Mouse (Mus musculus) heart, embryonic 12.5 days (tissue): Measurements from ENCODE around the gene Wipf1. TPM values are rescaled to one million over a fixed set of nuclear protein-coding genes. Genes with fewer than 3 reads are reported as not detected.

Experiments used
- ATAC-seq: fragments of 200-750 bp; cut with Nextera tagmentation; 2 replicates; pipeline ENCODE4 v1.8.0; 2017; ENCODE audit warnings: moderate TSS enrichment, moderate library complexity; ENCODE audit not compliant: insufficient number of reproducible peaks, low FRiP score
- H3K27ac ChIP-seq: fragments of 300-500 bp; sonication (generic); 2 replicates; pipeline ENCODE4 v1.5.1; 2016; ENCODE audit warnings: mild to moderate bottlenecking, moderate library complexity; ENCODE audit not compliant: poor library complexity, severe bottlenecking
- H3K27me3 ChIP-seq: fragments of 300-500 bp; sonication (generic); replicated peaks from 2 replicates; pipeline ENCODE4 v1.6.1; 2016; ENCODE audit warnings: mild to moderate bottlenecking, moderate library complexity
- H3K36me3 ChIP-seq: fragments of 300-500 bp; sonication (generic); 2 replicates; pipeline ENCODE4 v1.6.1; 2016; ENCODE audit warnings: mild to moderate bottlenecking, moderate library complexity
- H3K4me1 ChIP-seq: fragments of 300-500 bp; sonication (generic); replicated peaks from 2 replicates; pipeline ENCODE4 v1.6.1; 2016; ENCODE audit warnings: mild to moderate bottlenecking
- H3K4me2 ChIP-seq: fragments of 300-500 bp; sonication (generic); 2 replicates; pipeline ENCODE4 v1.6.1; 2016; ENCODE audit warnings: mild to moderate bottlenecking, moderate library complexity
- H3K4me3 ChIP-seq: fragments of 300-500 bp; sonication (generic); 2 replicates; pipeline ENCODE4 v1.5.1; 2016; ENCODE audit warnings: mild to moderate bottlenecking
- H3K9ac ChIP-seq: fragments of 300-500 bp; sonication (generic); 2 replicates; pipeline ENCODE4 v1.6.1; 2016; ENCODE audit warnings: mild to moderate bottlenecking, moderate library complexity
- H3K9me3 ChIP-seq: fragments of 300-500 bp; sonication (generic); replicated peaks from 2 replicates; pipeline ENCODE4 v1.6.1; 2016; ENCODE audit warnings: mild to moderate bottlenecking, moderate library complexity
- WGBS: fragments of 180-500 bp; shearing (Covaris S2); methylation state at CpG from one replicate; pipeline ENCODE4 v1.1.7; 2016; 5-methylcytosine and 5-hydroxymethylcytosine counted together
- polyA plus RNA-seq: library from polyadenylated mRNA; unstranded; fragments of >200 nt; fragmentation: Nextera tagmentation; extraction: Ambion mirVana; gene quantifications from 2 replicates; pipeline ENCODE4 v1.2.1, GENCODE M21; 2016

Wipf1 gene
- polyA plus RNA-seq, 1 experiment from 2014 or later = 7.3 TPM

DNA sequence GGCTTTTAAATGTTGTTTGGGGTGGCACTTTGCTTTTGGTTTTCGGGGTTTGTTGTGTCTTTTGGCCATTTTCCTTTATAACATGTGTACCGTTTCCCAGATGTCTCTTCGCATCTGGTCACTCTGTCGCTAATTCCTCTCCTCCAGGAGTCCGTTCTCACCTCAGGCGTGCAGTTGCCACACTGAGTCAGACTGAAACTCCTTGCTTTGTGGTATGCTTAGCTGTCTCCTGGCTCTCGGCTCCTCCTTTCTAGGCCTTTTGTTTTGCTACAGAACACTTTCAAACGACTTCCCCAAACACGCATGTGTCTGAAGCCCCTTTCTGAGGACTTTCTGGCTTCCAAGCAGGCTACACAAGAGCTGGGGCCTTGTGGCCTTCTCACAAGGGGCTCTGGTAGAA, 125.1 kb downstream of the Wipf1 start:
- Histone ChIP-seq H3K4me3 (no peak overlapping the region), H3K36me3 (no peaks in the 10 kb centered on the region), H3K9me3 (0 out of 2 replicates have a peak, but pooled peaks cover 5% of the 10 kb centered on the region), H3K27me3 (no peaks in the 10 kb centered on the region), H3K4me1 (no peaks in the 10 kb centered on the region), H3K4me2 (no peak overlapping the region), H3K9ac (no peak overlapping the region), H3K27ac (no peak overlapping the region)
- 79% methylated on average over 9 of the region's 9 CpGs for WGBS
- no peak for ATAC-seq

DNA sequence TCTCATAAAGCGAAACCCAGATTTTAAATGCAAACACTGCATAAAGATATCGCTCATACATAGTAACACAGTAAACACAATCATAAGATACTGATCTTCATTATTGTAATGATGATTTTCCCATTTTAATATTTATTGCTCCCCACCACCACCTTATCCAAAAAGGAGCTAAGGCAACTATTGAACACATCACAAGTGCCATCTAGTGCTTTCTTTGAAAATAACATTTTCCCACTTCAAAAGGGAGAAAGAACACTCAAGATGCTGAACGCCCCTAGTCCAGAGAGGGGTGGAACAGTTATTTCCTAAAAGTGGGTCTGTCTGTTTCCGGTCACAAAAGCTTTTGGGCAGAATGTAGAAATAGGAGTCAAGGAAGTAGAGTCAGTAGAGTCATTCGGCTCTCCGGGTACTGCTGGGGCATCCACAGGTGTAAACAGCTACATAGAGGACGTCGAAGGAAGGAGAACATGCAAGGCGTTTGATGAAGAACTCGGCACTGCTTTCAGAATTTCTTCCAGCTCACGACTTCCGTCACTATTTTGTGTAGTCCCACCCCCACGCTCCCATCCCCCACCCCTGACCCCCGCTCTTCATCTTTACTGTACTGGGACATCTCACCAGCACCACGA, 126.0 kb downstream of the Wipf1 start:
- no peaks in the 10 kb centered on the region for H3K27me3 ChIP-seq
- H3K4me3 ChIP-seq = no peak overlapping the region
- no peaks in the 10 kb centered on the region for H3K4me1 ChIP-seq
- 70% methylated on average over 15 of the region's 15 CpGs for WGBS
- no peak overlapping the region for H3K4me2 ChIP-seq
- H3K36me3 ChIP-seq = no peaks in the 10 kb centered on the region
- H3K9me3 ChIP-seq = 0 out of 2 replicates have a peak, but pooled peaks cover 5% of the 10 kb centered on the region
- H3K27ac ChIP-seq = no peak overlapping the region
- no peak for ATAC-seq
- H3K9ac ChIP-seq = no peak overlapping the region

DNA sequence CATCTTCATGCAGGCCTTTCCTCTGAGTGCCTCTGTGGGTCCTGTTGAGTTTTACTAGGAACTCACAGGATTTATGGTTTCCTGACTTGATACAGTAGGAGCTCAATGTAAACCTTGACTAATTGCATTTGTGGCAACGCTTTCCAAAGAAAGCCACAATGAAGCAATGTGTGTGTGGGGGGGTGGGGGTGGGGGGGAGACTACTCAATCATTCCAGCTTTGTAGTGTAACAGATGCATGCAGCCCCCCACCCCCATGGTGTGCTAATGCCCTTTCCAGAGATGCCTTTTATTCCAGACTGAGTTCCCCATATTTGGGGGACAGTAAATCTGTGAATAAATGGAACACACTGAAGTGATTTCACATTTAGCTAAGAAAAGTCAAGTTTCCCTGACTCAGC, 127.8 kb downstream of the Wipf1 start:
- Histone ChIP-seq H3K9me3 (0 out of 2 replicates have a peak, but pooled peaks cover 5% of the 10 kb centered on the region), H3K9ac (no peak overlapping the region), H3K36me3 (no peaks in the 10 kb centered on the region), H3K4me2 (no peak overlapping the region), H3K4me1 (no peaks in the 10 kb centered on the region), H3K27me3 (no peaks in the 10 kb centered on the region), H3K4me3 (no peak overlapping the region), H3K27ac (no peak overlapping the region)
- WGBS = 74% methylated on average over 1 of the region's 1 CpGs
- no peak for ATAC-seq

DNA sequence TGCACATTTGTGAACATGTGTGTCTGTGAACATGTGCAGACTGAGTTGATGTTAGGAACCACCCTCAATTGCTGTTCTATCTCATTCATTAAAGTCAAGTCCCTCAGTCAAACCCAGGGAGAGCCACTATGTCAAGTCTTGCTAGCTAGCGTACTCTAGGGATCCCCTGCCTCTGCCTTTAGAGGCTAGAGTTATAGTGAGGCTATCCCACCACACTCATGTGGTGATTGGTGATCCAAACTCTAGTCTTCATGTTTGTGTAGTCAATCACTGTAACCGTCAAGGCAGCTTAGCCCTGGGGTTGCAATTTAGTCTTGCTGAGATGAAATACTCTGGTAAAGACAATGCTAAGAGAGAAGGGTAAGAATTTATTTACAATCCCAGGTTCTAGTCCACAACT, 132.1 kb downstream of the Wipf1 start:
- 85% methylated on average over 2 of the region's 2 CpGs for WGBS
- Histone ChIP-seq H3K4me2 (no peak overlapping the region), H3K27ac (no peak overlapping the region), H3K9ac (no peak overlapping the region), H3K4me3 (no peak overlapping the region), H3K36me3 (no peaks in the 10 kb centered on the region), H3K9me3 (no peaks in the 10 kb centered on the region), H3K27me3 (no peaks in the 10 kb centered on the region; the same call in 1 of the 2 replicates), H3K4me1 (no peaks in the 10 kb centered on the region)
- ATAC-seq = no peak

DNA sequence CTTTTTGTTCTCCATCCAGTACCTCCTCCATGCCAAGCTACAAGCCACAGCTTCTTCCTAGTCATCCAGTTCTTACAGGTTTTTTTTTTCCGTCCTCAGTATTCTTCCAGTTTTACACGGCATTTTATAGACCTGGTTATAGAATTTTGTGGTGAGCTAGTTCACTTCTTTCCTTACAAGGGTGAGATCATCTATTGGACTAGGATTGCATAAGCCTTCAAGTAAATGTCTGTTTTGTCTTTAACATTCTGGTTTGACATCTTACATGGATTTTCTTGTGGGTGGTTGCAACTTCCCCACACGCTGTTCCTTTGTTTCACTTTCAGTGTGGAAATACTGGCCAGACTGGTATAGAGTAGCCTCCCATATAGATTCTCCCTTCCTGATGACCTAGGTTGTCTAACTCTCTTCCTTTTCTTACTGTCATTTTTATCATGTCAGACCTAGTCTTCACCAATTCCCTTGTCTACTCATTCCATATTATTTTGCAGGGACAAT, 132.7 kb downstream of the Wipf1 start:
- no peak for ATAC-seq
- H3K4me2 ChIP-seq = no peak overlapping the region
- H3K27me3 ChIP-seq = no peaks in the 10 kb centered on the region; the same call in 1 of the 2 replicates
- no peaks in the 10 kb centered on the region for H3K9me3 ChIP-seq
- no peaks in the 10 kb centered on the region for H3K36me3 ChIP-seq
- H3K4me1 ChIP-seq = no peaks in the 10 kb centered on the region
- H3K27ac ChIP-seq = no peak overlapping the region
- H3K9ac ChIP-seq = no peak overlapping the region
- no peak overlapping the region for H3K4me3 ChIP-seq
- 81% methylated on average over 3 of the region's 3 CpGs for WGBS

DNA sequence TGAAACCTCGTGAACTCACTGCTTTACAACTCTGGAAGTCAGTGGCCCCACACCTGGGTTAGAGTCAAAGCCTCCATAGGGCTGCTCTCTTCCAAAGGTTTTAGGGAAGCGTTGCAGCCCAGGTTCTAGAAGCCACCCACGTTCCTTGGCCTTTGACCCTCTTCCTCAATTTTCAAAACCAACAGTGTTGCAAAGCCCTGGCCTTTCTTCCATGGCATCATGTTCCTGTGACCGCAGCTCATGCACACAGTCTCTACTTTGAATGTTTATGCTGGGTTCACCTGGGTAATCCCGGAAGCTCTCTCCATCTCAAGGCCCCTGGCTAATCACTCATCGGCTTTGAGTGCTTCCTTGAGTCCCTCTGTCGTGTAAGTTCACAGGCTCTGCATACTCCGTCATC, 134.0 kb downstream of the Wipf1 start:
- Histone ChIP-seq H3K9me3 (no peaks in the 10 kb centered on the region), H3K4me1 (no peaks in the 10 kb centered on the region), H3K36me3 (no peaks in the 10 kb centered on the region), H3K9ac (no peak overlapping the region), H3K27ac (no peak overlapping the region), H3K4me2 (no peak overlapping the region), H3K4me3 (no peak overlapping the region), H3K27me3 (no peaks in the 10 kb centered on the region; the same call in 1 of the 2 replicates)
- 73% methylated on average over 8 of the region's 8 CpGs for WGBS
- ATAC-seq = no peak

DNA sequence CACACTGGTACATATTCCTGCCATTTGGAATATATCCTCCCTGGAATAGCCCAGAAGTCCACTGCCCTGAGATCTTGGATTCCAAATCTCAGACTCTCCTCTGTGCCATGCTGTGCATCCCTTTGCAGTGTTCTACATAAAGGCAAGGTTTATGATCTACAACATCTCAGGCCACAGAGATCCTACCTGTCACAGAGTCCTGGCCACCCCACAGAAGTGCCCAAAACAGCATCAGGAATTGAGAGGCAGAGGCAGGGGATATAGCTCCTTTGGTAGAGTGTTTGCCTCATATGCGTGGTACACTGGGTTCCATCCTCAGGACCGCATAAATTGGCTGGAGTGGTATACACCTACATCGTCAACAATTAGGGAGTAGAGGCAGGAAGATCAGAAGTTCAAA, 135.1 kb downstream of the Wipf1 start:
- Histone ChIP-seq H3K27me3 (no peaks in the 10 kb centered on the region; the same call in 1 of the 2 replicates), H3K4me1 (no peaks in the 10 kb centered on the region), H3K9me3 (no peaks in the 10 kb centered on the region), H3K4me2 (no peak overlapping the region), H3K27ac (no peak overlapping the region), H3K4me3 (no peak overlapping the region), H3K36me3 (no peaks in the 10 kb centered on the region), H3K9ac (no peak overlapping the region)
- 83% methylated on average over 3 of the region's 3 CpGs for WGBS
- no peak for ATAC-seq

DNA sequence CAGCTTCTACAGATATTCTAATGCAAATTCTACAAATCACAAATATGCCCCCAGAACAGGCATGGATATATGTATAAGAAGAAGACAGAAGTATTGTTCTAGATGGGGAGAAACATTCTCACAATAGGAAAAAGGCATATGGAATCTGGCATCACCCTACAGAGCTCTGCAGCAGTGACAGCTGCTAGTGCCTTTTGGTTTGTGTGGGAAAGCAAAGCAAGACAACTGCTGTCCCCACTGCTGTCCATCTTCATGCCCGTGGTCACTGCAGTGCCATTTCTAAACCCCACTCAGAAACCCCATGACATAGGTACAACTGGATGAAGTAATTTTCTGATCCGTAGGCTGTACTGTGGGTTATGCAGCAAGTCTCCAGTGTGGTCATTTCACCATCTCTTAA, 136.8 kb downstream of the Wipf1 start:
- no peaks in the 10 kb centered on the region for H3K36me3 ChIP-seq
- no peaks in the 10 kb centered on the region for H3K9me3 ChIP-seq
- no peaks in the 10 kb centered on the region; the same call in 1 of the 2 replicates for H3K27me3 ChIP-seq
- no peaks in the 10 kb centered on the region for H3K4me1 ChIP-seq
- no peak overlapping the region for H3K4me3 ChIP-seq
- H3K27ac ChIP-seq = no peak overlapping the region
- H3K9ac ChIP-seq = no peak overlapping the region
- WGBS = 78% methylated on average over 2 of the region's 2 CpGs
- no peak overlapping the region for H3K4me2 ChIP-seq
- ATAC-seq = no peak

DNA sequence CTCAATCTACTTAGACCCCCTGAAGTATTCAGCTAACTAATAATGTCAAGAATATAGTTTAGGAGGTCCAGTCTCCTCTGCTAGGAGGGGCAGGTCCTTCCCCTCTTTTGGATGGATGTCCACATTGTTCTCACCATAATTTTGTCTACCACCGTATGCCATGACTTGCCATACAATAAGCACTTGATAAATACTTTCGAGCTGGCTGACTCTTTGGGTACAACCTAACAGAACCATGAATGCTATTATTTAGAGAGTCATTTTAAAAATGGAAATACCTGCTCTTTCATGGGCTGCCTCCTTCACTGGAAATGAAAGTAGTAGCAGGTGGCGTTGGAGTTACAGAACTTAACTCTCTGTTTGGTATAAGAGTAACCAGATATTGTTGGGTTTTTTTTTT, 139.6 kb downstream of the Wipf1 start:
- no peaks in the 10 kb centered on the region for H3K36me3 ChIP-seq

DNA sequence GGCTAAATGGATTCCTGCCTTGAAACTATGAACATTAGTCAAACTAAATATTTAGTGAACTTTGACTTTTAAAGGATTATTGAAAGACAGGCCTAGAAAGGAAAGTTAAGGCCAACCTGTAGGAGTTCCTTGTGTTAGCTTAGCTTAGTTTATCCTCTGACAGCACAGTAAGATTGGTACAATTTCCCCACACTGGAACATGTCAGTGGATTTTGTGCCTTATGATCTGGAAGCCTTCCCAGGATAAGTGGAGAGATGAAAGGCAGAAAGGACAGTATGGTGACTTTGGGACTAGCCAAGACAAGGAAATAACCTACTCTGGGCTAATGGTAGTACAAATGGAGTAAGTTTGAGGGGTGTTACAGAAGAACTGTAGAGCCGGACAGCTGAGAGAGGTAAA, 141.7 kb downstream of the Wipf1 start:
- Histone ChIP-seq H3K9me3 (no peaks in the 10 kb centered on the region), H3K27me3 (no peaks in the 10 kb centered on the region), H3K4me3 (no peak overlapping the region), H3K27ac (no peak overlapping the region), H3K36me3 (no peaks in the 10 kb centered on the region), H3K9ac (no peak overlapping the region), H3K4me2 (no peak overlapping the region), H3K4me1 (peaks cover 6% of the 10 kb centered on the region; the same call in 1 of the 2 replicates)
- 90% methylated on average over 1 of the region's 1 CpGs for WGBS
- ATAC-seq = no peak

More for the DNA sequence above, 139.6 kb downstream of the Wipf1 start:
- Histone ChIP-seq H3K4me2 (no peak overlapping the region), H3K9ac (no peak overlapping the region), H3K9me3 (no peaks in the 10 kb centered on the region), H3K27ac (no peak overlapping the region), H3K27me3 (no peaks in the 10 kb centered on the region), H3K4me3 (no peak overlapping the region), H3K4me1 (peaks cover 6% of the 10 kb centered on the region; the same call in 1 of the 2 replicates)
- WGBS = 84% methylated on average over 3 of the region's 3 CpGs
- ATAC-seq = no peak

DNA sequence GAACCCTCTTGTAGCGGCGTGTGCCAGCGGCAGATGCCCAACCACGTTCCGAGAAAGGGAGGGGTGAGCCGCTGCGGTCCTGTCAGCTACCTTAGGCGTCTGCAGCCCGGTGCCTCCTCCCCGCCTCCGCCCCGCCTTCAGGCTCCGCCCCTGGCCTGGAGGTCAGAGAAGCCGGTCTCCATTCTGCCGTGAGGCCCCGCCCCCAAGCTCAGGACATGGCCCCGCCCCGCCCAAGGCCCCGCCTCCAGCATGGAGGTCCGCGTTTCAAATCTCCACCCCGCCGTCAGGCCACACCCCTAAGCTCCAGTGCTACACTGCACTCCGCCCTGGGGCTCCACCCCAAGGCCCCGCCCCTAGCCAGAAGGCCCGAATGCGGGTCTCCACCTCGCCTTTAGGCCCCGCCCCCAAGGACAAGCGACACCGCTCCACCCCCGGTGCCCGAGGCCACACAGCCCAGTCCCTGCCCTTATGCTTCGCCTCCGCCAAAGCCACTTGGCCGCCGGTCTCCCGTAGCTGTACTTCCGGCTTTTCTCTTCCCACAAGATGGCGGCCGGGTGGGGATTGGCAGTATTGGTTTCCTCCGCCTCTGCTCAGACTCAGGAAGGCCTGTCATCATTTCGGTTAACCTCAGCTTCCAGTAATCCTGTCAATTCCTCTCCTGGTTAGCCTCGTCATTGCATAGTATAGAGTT, 143.0 kb downstream of the Wipf1 start, which contains the start of gene Gpr155:
Gene Gpr155 (minus strand): TSS at position 217 of the 691 bp plus-strand sequence.
- peaks cover 6% of the 10 kb centered on the region; the same call in 1 of the 2 replicates for H3K4me1 ChIP-seq
- under 1% methylated on average over 37 of the region's 44 CpGs for WGBS
- H3K27me3 ChIP-seq = no peaks in the 10 kb centered on the region
- H3K27ac ChIP-seq = peak within 1 kb of the TSS; percentile 77
- no peaks in the 10 kb centered on the region for H3K9me3 ChIP-seq
- ATAC-seq = peak; percentile 100
- no peaks in the 10 kb centered on the region for H3K36me3 ChIP-seq
- H3K9ac ChIP-seq = peak within 1 kb of the TSS; percentile 82
- peak within 1 kb of the TSS; percentile 100 for H3K4me2 ChIP-seq
- peak within 1 kb of the TSS; percentile 78 for H3K4me3 ChIP-seq
